Mouse (Mus musculus) c-Kit-positive CD71-positive TER-119-negative erythroid progenitor cells, embryonic 14.5 days (primary cell): ENCODE data around the gene Cntn2.

Source experiments
- DNase-seq: peaks from one replicate; pipeline ENCODE4 v3.0.0-alpha.2; 2013; ENCODE audit warnings: low read depth

Cntn2 gene

GRCm38 (mm10) chr1:132542762-132543306 lies at the start of gene Cntn2:
Gene Cntn2, minus strand, starts transcription at chr1:132543256.
- no peak for DNase-seq

- DNase-seq: no peak
These were observed 49.1 kb upstream of the Cntn2 start for GRCm38 (mm10) chr1:132592145-132592544.

GRCm38 (mm10) chr1:132591399-132591930 lies 48.4 kb upstream of the Cntn2 start:
- DNase-seq: no peak

- no peak for DNase-seq
These were observed 43.7 kb upstream of the Cntn2 start for GRCm38 (mm10) chr1:132586679-132587201.

GRCm38 (mm10) chr1:132585376-132585775 lies 42.3 kb upstream of the Cntn2 start:
- no peak for DNase-seq

- DNase-seq: no peak
These were observed 40.0 kb upstream of the Cntn2 start for GRCm38 (mm10) chr1:132582998-132583604.

GRCm38 (mm10) chr1:132581845-132582839 lies 39.1 kb upstream of the Cntn2 start:
- DNase-seq: no peak

- no peak for DNase-seq
These were observed 37.0 kb upstream of the Cntn2 start for GRCm38 (mm10) chr1:132580063-132580462.

GRCm38 (mm10) chr1:132576845-132577244 lies 33.8 kb upstream of the Cntn2 start:
- no peak for DNase-seq

GRCm38 (mm10) chr1:132572851-132573250 lies 29.8 kb upstream of the Cntn2 start:
- no peak for DNase-seq

GRCm38 (mm10) chr1:132571613-132572012 lies 28.6 kb upstream of the Cntn2 start:
- no peak for DNase-seq

- DNase-seq: no peak
These were observed 27.9 kb upstream of the Cntn2 start for GRCm38 (mm10) chr1:132570906-132571305.

- DNase-seq: no peak
These were observed 27.2 kb upstream of the Cntn2 start for GRCm38 (mm10) chr1:132570068-132570780.

- no peak for DNase-seq
These were observed 26.5 kb upstream of the Cntn2 start for GRCm38 (mm10) chr1:132569516-132569915.

- DNase-seq: no peak
These were observed 24.5 kb upstream of the Cntn2 start for GRCm38 (mm10) chr1:132567336-132568125.

- no peak for DNase-seq
These were observed 22.7 kb upstream of the Cntn2 start for GRCm38 (mm10) chr1:132565766-132566165.

GRCm38 (mm10) chr1:132564946-132565345 lies 21.9 kb upstream of the Cntn2 start:
- no peak for DNase-seq

- no peak for DNase-seq
These were observed 19.3 kb upstream of the Cntn2 start for GRCm38 (mm10) chr1:132562337-132562795.

GRCm38 (mm10) chr1:132560907-132561700 lies 18.0 kb upstream of the Cntn2 start:
- DNase-seq: no peak

GRCm38 (mm10) chr1:132559045-132559444 lies 16.0 kb upstream of the Cntn2 start:
- no peak for DNase-seq
